Mouse (Mus musculus) liver, embryonic 15.5 days (tissue): Measurements from ENCODE around the gene Megf8. TPM values are rescaled to one million over a fixed set of nuclear protein-coding genes. Genes with fewer than 3 reads are reported as not detected.

Source experiments
- ATAC-seq: fragments of 200-750 bp; cut with Nextera tagmentation; 2 replicates; pipeline ENCODE4 v1.8.0; 2017; ENCODE audit warnings: moderate number of reproducible peaks, mild to moderate bottlenecking, moderate library complexity; ENCODE audit not compliant: insufficient read depth
- H3K27ac ChIP-seq: fragments of 300-500 bp; sonication (generic); replicated peaks from 2 replicates; pipeline ENCODE4 v1.5.1; 2015; ENCODE audit warnings: mild to moderate bottlenecking, inconsistent platforms
- H3K27me3 ChIP-seq: fragments of 300-500 bp; sonication (generic); 2 replicates; pipeline ENCODE4 v1.6.1; 2015; ENCODE audit warnings: mild to moderate bottlenecking, inconsistent platforms
- H3K36me3 ChIP-seq: fragments of 300-500 bp; sonication (generic); replicated peaks from 2 replicates; pipeline ENCODE4 v1.6.1; 2015; ENCODE audit warnings: moderate library complexity, mild to moderate bottlenecking, inconsistent platforms
- H3K4me1 ChIP-seq: fragments of 300-500 bp; sonication (generic); replicated peaks from 2 replicates; pipeline ENCODE4 v1.6.1; 2015; ENCODE audit warnings: inconsistent platforms
- H3K4me2 ChIP-seq: fragments of 300-500 bp; sonication (generic); 2 replicates; pipeline ENCODE4 v1.6.1; 2015; ENCODE audit warnings: moderate library complexity, mild to moderate bottlenecking, inconsistent platforms
- H3K4me3 ChIP-seq: fragments of 300-500 bp; sonication (generic); replicated peaks from 2 replicates; pipeline ENCODE4 v1.5.1; 2015; ENCODE audit warnings: mild to moderate bottlenecking, inconsistent platforms
- H3K9ac ChIP-seq: fragments of 300-500 bp; sonication (generic); 2 replicates; pipeline ENCODE4 v1.6.1; 2015; ENCODE audit warnings: moderate library complexity, mild to moderate bottlenecking, inconsistent platforms
- H3K9me3 ChIP-seq: fragments of 300-500 bp; sonication (generic); replicated peaks from 2 replicates; pipeline ENCODE4 v1.6.1; 2016; ENCODE audit warnings: inconsistent platforms
- WGBS: fragments of 180-500 bp; shearing (Covaris S2); methylation state at CpG from one replicate; pipeline ENCODE4 v1.1.7; 2015; ENCODE audit warnings: mixed read lengths; ENCODE audit not compliant: insufficient replicate concordance; 5-methylcytosine and 5-hydroxymethylcytosine counted together
- polyA plus RNA-seq: library from polyadenylated mRNA; unstranded; fragments of >200 nt; fragmentation: Nextera tagmentation; extraction: Ambion mirVana; gene quantifications from 2 replicates; pipeline ENCODE4 v1.2.1, GENCODE M21; 2015

The Megf8 gene
- polyA plus RNA-seq, 1 experiment from 2014 or later: 0.79 TPM

DNA sequence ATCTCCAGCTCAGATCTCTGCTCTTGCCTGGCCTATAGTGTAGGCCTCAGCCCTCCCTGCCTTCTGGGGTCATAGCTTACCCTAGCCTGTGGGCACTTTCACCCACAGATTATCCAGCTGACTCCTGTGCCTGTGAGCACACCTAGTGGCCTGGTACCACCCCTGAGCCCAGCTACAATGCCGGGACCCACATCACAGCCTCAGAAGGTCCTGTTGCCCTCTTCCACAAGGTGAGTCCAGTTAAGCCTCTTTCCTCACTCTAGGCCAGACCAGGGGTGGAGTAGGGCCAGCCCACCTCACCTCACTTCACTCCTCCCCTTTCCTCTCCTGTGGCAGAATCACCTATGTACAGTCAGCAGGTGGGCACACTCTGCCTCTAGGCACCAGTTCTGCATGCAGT lies 26.5 kb upstream of the Megf8 start:
- Histone ChIP-seq H3K4me1 (peaks cover 10% of the 10 kb centered on the region; the same call in 1 of the 2 replicates), H3K36me3 (peaks cover 88% of the 10 kb centered on the region), H3K27ac (no peak overlapping the region), H3K27me3 (no peaks in the 10 kb centered on the region), H3K4me3 (no peak overlapping the region), H3K4me2 (no peak overlapping the region), H3K9ac (no peak overlapping the region), H3K9me3 (no peaks in the 10 kb centered on the region)
- ATAC-seq: 0 out of 2 replicates have a peak, but pooled peaks have one; percentile 6
- WGBS: 100% methylated on average over 1 of the region's 1 CpGs

DNA sequence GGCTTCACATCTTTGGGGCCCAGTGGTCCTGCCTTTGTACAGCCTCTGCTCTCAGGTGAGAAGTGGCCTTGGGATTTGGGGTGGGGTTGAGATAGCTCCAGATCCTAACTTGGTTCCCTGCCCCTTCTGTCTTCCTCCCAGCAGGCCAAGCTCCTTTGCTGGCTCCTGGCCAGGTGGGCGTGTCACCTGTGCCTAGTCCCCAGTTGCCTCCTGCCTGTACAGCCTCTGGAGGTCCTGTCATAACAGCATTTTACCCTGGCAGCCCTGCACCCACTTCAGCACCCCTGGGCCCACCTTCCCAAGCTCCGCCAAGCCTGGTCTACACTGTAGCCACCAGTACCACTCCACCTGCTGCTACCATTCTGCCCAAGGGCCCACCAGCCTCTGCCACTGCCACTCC lies 26.1 kb upstream of the Megf8 start:
- Histone ChIP-seq H3K9ac (no peak overlapping the region), H3K27ac (no peak overlapping the region), H3K4me2 (no peak overlapping the region), H3K9me3 (no peaks in the 10 kb centered on the region), H3K36me3 (peaks cover 83% of the 10 kb centered on the region), H3K4me1 (peaks cover 10% of the 10 kb centered on the region; the same call in 1 of the 2 replicates), H3K4me3 (no peak overlapping the region), H3K27me3 (no peaks in the 10 kb centered on the region)
- ATAC-seq: 0 out of 2 replicates have a peak, but pooled peaks have one; percentile 5
- 76% methylated on average over 2 of the region's 2 CpGs for WGBS

DNA sequence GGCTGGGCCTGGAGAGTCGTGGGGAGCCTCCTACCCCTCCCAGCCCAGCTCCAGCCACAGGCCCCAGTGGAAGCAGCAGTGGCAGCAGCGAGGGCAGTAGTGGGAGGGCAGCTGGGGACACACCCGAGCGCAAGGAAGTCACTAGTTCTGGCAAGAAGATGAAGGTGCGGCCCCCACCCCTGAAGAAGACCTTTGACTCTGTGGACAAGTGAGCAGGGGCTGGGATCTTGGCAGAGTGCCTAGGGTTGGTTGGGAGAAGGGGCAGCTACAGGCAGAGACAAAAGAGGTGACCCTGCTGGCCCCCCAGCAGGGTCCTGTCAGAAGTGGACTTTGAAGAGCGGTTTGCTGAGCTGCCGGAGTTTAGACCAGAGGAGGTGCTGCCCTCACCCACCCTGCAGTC lies 24.9 kb upstream of the Megf8 start:
- no peak overlapping the region for H3K9ac ChIP-seq
- H3K36me3 ChIP-seq: peaks cover 72% of the 10 kb centered on the region
- H3K27ac ChIP-seq: no peak overlapping the region
- H3K4me2 ChIP-seq: no peak overlapping the region
- no peaks in the 10 kb centered on the region for H3K27me3 ChIP-seq
- H3K4me3 ChIP-seq: no peak overlapping the region
- H3K9me3 ChIP-seq: no peaks in the 10 kb centered on the region
- 72% methylated on average over 7 of the region's 7 CpGs for WGBS
- ATAC-seq: no peak
- peaks cover 22% of the 10 kb centered on the region for H3K4me1 ChIP-seq

DNA sequence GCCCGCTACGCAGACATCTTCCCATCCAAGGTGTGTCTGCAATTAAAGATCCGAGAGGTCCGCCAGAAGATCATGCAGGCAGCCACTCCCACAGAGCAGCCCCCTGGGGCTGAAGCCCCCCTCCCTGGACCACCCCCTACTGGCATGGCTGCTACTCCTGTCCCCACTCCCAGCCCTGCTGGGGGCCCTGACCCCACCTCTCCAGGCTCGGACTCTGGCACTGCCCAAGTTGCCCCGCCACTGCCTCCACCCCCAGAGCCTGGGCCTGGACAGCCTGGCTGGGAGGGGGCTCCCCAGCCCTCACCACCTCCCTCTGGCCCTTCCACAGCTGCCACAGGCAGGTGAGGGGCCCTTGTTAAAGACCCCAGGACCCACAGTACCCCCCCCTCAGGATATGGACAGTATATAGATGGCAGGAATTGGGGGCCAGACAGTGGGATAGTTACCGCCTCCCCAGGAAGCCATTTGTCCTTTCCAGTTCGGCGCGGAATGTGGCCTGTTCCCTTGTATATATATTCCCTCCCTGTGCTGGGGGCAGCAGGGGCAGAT lies 23.7 kb upstream of the Megf8 start:
- ATAC-seq: no peak
- H3K36me3 ChIP-seq: peaks cover 60% of the 10 kb centered on the region
- no peak overlapping the region for H3K4me2 ChIP-seq
- H3K27ac ChIP-seq: no peak overlapping the region
- no peak overlapping the region for H3K4me3 ChIP-seq
- WGBS: 78% methylated on average over 10 of the region's 10 CpGs
- peaks cover 34% of the 10 kb centered on the region for H3K4me1 ChIP-seq
- H3K9ac ChIP-seq: no peak overlapping the region
- H3K9me3 ChIP-seq: no peaks in the 10 kb centered on the region
- H3K27me3 ChIP-seq: no peaks in the 10 kb centered on the region

DNA sequence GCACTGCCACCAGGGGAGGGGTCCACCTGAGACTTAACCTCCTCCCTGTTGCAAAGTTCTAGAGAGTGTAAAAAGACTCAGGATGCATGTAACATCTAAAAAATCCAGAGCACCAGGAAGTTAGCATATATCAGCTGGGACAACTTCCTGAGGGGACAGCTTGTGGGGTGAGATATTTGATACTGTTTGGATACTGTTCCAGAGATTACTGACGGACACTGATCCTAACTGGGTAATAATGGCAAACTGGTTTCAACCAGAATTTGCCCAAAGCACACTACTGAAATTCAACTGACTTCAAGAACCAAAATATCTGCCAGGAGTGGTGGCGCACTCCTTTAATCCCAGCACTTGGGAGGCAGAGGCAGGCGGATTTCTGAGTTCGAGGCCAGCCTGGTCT lies 22.5 kb upstream of the Megf8 start:
- 85% methylated on average over 4 of the region's 4 CpGs for WGBS
- no peak overlapping the region for H3K4me2 ChIP-seq
- ATAC-seq: no peak

DNA sequence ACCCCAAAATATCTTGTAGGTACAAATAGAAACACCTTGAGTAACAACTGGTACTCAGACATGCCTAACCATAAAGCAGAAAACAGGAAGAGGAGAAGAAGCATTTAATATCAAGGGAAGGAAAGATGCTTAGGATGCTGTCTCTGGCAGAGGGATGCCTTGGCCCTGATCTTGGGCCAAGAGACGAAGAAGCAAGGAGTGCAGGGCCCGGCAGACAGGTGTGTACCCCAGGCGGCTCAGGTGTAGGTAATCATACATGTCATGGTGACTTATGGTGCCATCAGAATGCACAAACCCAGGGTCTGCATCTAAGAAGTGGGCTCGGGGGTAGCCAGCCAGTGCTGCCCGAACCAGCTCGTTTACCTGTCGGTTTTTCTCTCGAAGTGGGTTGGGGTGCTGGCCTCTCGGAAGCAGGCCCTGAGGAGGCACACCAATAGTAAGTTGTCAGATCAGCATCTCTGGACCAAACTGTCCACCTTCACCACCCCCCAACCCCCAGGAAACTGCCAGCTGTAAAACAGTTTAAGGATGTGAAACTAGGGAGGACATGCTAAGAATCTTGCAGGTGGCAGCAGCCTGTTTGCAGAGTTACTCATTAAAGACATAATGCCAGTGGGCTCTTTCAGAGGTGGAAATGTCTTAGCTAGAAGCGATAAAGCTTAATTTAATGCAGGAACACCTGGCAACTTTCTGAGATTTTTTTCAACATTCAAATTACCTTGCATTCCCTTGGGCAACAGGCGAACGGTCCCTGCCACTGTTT lies 21.8 kb upstream of the Megf8 start:
- no peak overlapping the region for H3K9ac ChIP-seq
- peaks cover 41% of the 10 kb centered on the region for H3K36me3 ChIP-seq
- no peak overlapping the region for H3K27ac ChIP-seq
- no peak overlapping the region for H3K4me3 ChIP-seq
- no peaks in the 10 kb centered on the region for H3K9me3 ChIP-seq
- 78% methylated on average over 12 of the region's 12 CpGs for WGBS
- H3K27me3 ChIP-seq: no peaks in the 10 kb centered on the region
- peaks cover 34% of the 10 kb centered on the region for H3K4me1 ChIP-seq
- no peak for ATAC-seq
- no peak overlapping the region for H3K4me2 ChIP-seq

More for the DNA sequence above, 22.5 kb upstream of the Megf8 start:
- no peak overlapping the region for H3K9ac ChIP-seq
- no peak overlapping the region for H3K27ac ChIP-seq
- no peaks in the 10 kb centered on the region for H3K9me3 ChIP-seq
- peaks cover 48% of the 10 kb centered on the region for H3K36me3 ChIP-seq
- H3K4me3 ChIP-seq: no peak overlapping the region
- peaks cover 34% of the 10 kb centered on the region for H3K4me1 ChIP-seq
- H3K27me3 ChIP-seq: no peaks in the 10 kb centered on the region

DNA sequence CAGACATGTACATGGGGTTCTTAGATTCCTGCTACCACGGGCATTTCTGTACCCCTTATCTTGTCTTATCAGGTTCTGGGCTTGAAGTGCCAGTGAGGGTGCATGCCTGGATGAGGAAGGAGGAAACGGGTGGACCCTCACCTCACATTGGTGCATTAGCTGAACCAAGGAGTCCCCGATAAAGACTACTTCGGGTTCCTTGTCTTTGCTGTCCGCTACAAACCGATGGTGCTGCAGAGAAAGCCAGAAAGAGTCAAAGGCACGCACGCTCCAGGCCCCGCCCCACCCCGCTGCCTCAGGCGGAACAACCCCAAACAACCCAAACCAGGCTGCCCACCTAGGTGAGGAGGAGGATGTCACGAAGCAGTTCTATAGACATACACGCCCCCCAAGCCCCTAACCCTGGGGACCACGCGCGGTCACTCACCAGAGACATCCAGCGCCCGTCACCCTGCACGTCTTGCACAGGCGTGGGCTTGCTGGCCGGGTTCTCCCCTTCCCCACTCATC lies 20.0 kb upstream of the Megf8 start:
- peaks cover 23% of the 10 kb centered on the region for H3K36me3 ChIP-seq
- peak; percentile 19 for ATAC-seq
- peak overlapping the region; percentile 79 for H3K27ac ChIP-seq
- WGBS: 2% methylated on average over 21 of the region's 21 CpGs
- peak overlapping the region; percentile 70 for H3K4me3 ChIP-seq
- H3K27me3 ChIP-seq: 0 out of 2 replicates have a peak, but pooled peaks cover 3% of the 10 kb centered on the region
- peaks cover 30% of the 10 kb centered on the region for H3K4me1 ChIP-seq
- peak overlapping the region; percentile 64 for H3K9ac ChIP-seq
- peak overlapping the region; percentile 98 for H3K4me2 ChIP-seq
- no peaks in the 10 kb centered on the region for H3K9me3 ChIP-seq

DNA sequence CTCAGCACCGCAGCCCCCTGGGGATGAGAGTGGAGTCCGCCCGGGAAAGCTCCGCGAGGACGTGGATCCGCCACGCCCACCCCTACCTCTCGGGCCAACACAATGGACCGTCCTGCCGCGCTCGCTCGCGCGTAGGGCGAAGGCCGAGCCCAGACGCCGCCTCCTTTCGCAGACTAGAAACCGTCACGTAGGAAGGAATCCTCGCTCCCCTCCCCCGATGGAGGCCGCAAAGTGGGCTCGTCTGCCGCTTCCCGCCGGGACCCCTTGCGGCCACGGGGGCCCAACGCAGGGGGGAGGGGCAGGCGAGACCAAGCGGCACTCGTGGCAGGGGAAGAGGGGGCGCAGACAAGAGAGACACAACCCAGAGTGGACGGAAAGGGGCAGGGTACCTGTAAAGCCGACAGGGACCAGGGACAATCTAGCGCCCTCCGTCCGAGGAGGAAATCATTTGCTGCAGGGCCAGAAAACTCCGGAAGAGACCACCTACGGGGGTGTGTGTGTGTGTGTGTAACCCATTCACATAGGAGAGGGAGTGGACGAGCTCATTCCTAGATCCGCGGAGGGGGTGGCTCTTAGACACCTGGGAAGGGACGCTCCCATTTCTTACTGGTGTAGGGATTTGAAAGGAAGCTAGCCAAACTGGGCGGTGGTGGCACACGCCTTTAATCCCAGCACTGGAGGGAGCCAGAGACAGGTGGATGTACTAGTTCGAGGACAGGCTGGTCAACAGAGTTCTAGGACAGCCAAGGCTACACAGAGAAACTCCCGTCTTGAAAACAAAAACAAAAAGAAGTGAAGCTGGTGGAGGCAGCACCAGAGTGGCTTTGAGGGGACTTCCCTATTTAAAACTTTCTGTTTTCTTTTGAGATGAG lies 19.3 kb upstream of the Megf8 start, which contains the start of gene Pafah1b3:
Pafah1b3 (minus strand) TSS at position 533 of the 872 bp plus-strand sequence.
- H3K9ac ChIP-seq: peak within 1 kb of the TSS; percentile 64
- H3K27ac ChIP-seq: peak within 1 kb of the TSS; percentile 79
- peak within 1 kb of the TSS; percentile 70 for H3K4me3 ChIP-seq
- under 1% methylated on average over 52 of the region's 52 CpGs for WGBS
- H3K4me2 ChIP-seq: peak within 1 kb of the TSS; percentile 98
- ATAC-seq: peak; percentile 82
- H3K9me3 ChIP-seq: no peaks in the 10 kb centered on the region
- peaks cover 30% of the 10 kb centered on the region for H3K4me1 ChIP-seq
- peaks cover 5% of the 10 kb centered on the region for H3K27me3 ChIP-seq
- H3K36me3 ChIP-seq: peaks cover 16% of the 10 kb centered on the region

DNA sequence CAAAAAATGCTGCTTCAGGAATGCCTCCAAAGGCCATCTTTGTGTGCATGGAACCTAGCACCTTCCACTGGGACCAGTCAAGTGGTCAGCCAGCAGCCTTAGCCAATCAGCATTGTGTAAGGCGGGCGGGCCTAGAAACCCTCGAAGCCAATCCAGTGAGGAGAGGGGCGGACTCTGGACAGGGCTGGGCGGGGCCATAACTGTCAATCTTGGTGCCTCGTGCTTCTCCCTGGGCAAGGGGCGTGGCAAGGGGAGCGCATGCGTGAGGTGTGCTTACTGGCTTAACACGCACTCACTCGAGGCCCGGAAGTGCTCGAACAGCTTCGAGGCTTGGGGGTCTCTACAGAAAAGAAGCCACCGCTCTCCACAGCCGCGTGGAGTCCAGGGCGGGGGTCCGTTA lies 15.9 kb upstream of the Megf8 start, which contains the start of gene Prr19:
Prr19 (plus strand) TSS at position 349 of the 400 bp plus-strand sequence.
- Histone ChIP-seq H3K27me3 (peaks cover 33% of the 10 kb centered on the region), H3K4me1 (peaks cover 32% of the 10 kb centered on the region), H3K9ac (no peak within 1 kb of the TSS), H3K36me3 (no peaks in the 10 kb centered on the region), H3K4me3 (no peak within 1 kb of the TSS), H3K9me3 (no peaks in the 10 kb centered on the region), H3K27ac (no peak within 1 kb of the TSS), H3K4me2 (no peak within 1 kb of the TSS)
- WGBS: 55% methylated on average over 19 of the region's 19 CpGs
- 0 out of 2 replicates have a peak, but pooled peaks have one; percentile 31 for ATAC-seq

DNA sequence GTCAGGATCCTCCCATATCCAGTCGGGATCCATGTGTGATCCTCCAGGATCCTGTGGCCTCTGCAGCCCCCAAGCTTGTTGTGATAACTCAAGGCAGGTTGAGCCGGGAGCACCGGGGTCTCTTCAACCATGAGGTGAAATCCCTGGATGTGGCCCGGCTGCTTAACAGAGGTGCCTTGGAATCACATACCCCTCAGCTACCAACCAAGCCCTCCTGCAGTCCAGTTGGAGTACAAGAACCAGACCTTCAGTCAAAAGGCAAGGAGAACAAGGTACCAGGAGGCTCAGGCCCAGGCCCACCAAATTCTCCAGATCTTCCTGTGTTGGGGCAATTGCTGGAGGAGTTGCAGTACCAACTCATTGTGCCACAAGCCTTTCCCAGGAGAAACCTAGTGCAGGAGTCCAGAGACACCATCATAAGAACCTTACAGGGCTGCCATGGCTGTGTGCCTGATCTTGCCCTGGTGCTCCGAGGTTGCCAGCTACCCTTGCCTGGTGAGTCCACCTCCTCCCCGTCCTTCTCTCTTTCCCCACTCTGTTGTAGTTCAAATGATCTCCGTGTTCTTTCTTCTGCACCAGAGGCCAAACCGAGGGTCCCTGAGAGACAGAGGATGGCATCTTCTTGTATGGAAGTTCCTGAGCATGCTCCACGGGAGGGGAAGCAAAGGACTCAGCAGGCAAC lies 13.8 kb upstream of the Megf8 start:
- ATAC-seq: no peak
- Histone ChIP-seq H3K4me2 (no peak overlapping the region), H3K4me3 (no peak overlapping the region), H3K4me1 (peaks cover 14% of the 10 kb centered on the region), H3K36me3 (no peaks in the 10 kb centered on the region), H3K27ac (no peak overlapping the region), H3K9ac (no peak overlapping the region), H3K27me3 (peaks cover 54% of the 10 kb centered on the region), H3K9me3 (no peaks in the 10 kb centered on the region)
- 49% methylated on average over 9 of the region's 9 CpGs for WGBS
